Mouse (Mus musculus) ES-E14 (cell line): ENCODE data around the gene Nudt19.

Experiments
- CHD2 ChIP-seq: IDR thresholded peaks from 2 replicates; pipeline ENCODE4 v1.6.1; 2014; ENCODE audit warnings: mild to moderate bottlenecking, low read depth, low read length, inconsistent platforms
- HCFC1 ChIP-seq: IDR thresholded peaks from 2 replicates; pipeline ENCODE4 v1.6.1; 2012; ENCODE audit warnings: low read length, inconsistent platforms, borderline replicate concordance; ENCODE audit not compliant: insufficient read depth
- MAFK ChIP-seq: IDR thresholded peaks from 2 replicates; pipeline ENCODE4 v1.6.1; 2014; ENCODE audit warnings: mild to moderate bottlenecking, low read depth, low read length, inconsistent platforms; ENCODE audit not compliant: insufficient read depth

DNA sequence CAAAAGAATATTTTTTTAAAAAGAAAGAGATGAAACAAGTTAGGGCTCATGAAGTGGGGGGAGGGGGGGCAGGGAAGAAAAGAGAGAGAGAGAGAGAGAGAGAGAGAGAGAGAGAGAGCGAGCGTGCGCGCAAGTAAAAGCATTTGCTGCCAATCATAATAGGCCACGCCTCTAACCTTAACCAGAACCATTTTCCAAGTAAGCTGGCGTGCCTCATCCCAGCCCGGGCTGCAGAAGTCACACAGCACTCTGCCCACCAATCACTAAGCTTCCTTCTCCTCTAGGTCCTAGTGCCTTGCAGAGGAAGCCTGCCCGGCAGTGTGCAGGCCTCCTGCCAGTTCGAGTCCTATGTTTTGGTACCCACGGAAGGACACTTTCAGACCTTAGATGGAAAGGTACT lies 43.9 kb upstream of the Nudt19 start:
- TF ChIP-seq CHD2: no peak
- no peak for TF ChIP-seq HCFC1
- TF ChIP-seq MAFK: no peak
